Mouse (Mus musculus) testis, adult 2 months (tissue): Measurements from ENCODE around the gene Drd4.

Experiments used
- CTCF ChIP-seq: fragments of 200-500 bp; IDR thresholded peaks from 2 replicates; pipeline ENCODE4 v1.5.1; 2012; ENCODE audit warnings: low read depth, mild to moderate bottlenecking, inconsistent platforms, low read length, moderate library complexity; ENCODE audit not compliant: control insufficient read depth, insufficient read depth, insufficient replicate concordance
- POLR2A ChIP-seq: fragments of 200-500 bp; IDR thresholded peaks from 2 replicates; pipeline ENCODE4 v1.6.1; 2012; ENCODE audit warnings: low read depth, mild to moderate bottlenecking, inconsistent platforms, low read length, moderate library complexity; ENCODE audit not compliant: control insufficient read depth

GRCm38 (mm10) chr7:141343696-141344095 lies 51.9 kb downstream of the Drd4 start:
- TF ChIP-seq POLR2A = no peak
- TF ChIP-seq CTCF = no peak
